Mouse (Mus musculus): ENCODE measurements around the gene Xpr1. TPM values are rescaled to one million over a fixed set of nuclear protein-coding genes. Genes with fewer than 3 reads are reported as not detected.

Xpr1 gene
- 10 to 100 TPM; 47.8 to 56.6 (median 50.9) TPM for total RNA-seq (2022)

DNA sequence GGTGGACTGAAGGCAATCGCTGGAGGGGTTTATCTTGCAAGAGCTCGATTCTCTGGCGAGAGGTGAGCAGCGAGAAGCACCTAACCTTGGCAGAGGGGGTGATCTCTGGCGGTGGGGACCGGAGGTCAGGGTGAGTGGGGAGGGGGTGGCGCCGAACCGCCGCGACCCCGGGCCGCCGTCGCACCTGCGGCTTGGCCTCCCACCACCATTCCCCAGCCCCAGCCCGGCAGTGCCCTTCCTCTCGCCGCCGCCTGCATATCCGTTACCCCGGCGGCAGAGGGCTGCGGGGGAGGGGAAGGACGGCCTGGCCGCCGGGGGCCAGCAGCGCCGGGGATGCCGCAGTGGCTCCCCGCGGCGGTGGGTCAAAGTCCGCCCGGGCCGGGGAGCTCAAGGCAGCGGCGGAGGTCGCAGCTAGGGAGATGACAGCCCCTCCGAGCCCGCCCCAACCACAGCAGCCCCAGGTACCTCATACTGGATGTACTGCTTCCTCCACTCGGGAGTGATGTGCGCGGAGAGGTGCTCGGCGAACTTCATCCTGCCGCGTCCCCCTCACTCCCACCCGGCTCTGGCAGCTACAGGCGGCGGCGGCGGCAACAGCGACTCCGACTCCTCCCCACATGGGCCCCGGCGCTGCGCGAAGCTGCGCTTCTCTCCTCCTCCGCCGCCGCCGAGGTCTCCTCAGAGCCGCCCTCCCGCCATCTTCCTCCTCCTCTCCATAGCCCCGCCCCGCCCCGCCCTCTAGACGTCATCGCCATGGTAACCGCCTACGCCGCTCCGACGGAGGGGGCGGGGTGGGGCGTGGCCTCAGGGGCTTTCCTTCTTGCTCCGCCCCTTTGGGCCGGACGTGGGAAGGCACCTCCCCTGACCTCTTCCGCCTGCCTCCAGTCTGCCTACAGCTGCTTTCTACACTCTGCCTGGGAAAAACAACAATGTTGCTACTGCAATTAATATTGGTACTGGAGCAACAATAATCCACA, at the start of gene Xpr1:
Gene Xpr1, minus strand, starts transcription at position 715 of the 977 bp plus-strand sequence.
- DNase-seq = peak; percentile 92

- DNase-seq = no peak
These were observed 46.2 kb upstream of the Xpr1 start for GRCm38 (mm10) chr1:155463442-155463841.

DNA sequence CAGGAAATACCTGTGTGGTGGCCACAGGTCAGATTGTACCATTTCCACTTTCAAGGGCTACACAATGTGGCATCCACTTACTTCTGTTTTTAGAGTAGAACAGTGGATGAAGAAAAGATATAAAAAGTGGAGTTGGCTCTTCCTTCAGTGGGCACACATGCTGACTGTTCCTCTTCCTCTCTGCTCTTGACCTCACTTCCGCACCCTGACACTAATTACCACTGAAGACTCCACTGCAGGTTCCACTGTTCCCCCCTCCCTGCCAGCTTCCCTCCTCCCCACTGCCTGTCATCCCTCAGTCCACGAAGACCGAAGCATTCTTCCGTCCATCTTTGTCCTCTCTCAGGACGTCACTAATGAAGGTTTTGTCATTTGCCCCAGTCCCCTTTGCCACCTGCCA, 45.4 kb upstream of the Xpr1 start:
- no peak for DNase-seq

- no peak for DNase-seq
These were observed 40.3 kb upstream of the Xpr1 start for GRCm38 (mm10) chr1:155457532-155457931.

GRCm38 (mm10) chr1:155453180-155453579, 36.0 kb upstream of the Xpr1 start:
- no peak for DNase-seq

DNA sequence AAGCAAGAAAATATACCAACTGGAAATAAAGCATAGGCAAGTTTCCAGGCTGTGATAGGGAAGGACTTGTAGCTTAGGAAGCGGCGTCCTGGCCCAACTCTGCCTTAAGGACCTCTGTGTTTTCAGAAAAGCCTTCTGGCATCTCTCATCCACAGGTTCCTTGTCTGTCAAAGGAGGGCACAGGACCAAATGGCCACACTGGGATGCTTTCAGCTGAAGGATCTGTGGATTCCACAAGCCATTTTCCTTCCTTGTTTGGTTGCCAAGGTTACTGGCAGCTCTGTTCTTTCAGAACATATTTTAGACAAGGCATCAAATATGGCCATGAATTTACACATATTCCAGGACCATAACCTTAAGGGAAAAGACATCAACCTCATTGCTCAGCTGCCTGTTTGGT, 31.7 kb upstream of the Xpr1 start:
- DNase-seq = no peak

GRCm38 (mm10) chr1:155447277-155447676, 30.1 kb upstream of the Xpr1 start:
- DNase-seq = no peak

GRCm38 (mm10) chr1:155443115-155443514, 25.9 kb upstream of the Xpr1 start:
- no peak for DNase-seq

- no peak for DNase-seq
These were observed 25.3 kb upstream of the Xpr1 start for GRCm38 (mm10) chr1:155442521-155443001.

DNA sequence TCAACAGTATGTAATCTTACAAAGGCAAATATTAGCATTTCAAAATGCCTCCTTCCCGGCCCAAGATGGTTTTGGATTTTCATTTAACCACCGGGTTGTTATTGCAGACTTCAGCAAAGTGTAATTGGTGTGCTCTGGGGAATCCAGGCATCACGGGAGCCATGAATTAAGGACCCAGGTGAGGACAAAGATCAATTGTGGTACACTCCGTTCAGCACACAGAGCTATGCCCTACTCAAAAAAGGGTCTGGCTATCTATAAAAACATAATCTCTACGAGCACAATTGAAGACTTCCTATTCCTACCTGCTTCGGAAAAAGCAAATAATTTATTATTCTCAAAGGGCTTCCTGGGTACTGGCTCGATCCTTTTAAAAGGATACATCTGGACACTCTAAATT, 22.3 kb upstream of the Xpr1 start:
- no peak for DNase-seq

GRCm38 (mm10) chr1:155438525-155438924, 21.3 kb upstream of the Xpr1 start:
- no peak for DNase-seq

- no peak for DNase-seq
These were observed 12.1 kb upstream of the Xpr1 start for GRCm38 (mm10) chr1:155429304-155429703.

DNA sequence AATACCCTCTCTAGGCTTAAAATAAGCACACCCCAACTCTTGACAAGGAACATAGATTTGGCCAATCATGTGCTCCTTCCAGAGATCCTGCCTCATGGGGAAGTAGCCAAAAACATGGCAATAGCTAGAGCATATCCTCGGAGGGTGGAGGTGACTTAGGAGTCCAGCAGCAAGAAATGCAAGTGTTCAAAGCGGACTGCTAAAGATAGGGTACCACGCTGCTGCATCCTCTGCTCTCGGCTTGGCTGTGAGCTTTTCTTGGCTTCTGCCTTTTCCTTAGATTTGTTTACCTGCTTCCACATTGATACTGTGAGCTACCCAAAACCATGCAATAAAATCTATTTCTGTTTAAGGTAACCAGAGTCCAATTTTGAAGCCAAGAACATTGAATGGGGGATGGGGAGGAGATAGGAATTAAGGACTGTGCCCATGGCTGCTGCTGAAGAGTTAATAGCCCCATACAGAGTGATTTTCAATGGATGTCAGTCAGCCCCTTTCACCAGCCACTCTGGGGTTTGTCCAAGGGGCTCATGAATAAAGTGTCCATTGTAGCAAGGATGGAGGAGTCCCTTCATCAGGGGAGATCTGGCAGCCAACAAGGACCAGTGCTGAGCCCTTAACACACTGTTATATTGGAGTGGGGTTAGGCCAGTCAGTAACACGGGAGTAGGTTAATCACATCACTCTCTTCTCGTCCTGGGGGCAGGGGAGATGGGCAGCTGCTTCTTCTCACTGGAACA, 10.1 kb upstream of the Xpr1 start:
- no peak for DNase-seq

GRCm38 (mm10) chr1:155425743-155426315, 8.6 kb upstream of the Xpr1 start:
- no peak for DNase-seq

DNA sequence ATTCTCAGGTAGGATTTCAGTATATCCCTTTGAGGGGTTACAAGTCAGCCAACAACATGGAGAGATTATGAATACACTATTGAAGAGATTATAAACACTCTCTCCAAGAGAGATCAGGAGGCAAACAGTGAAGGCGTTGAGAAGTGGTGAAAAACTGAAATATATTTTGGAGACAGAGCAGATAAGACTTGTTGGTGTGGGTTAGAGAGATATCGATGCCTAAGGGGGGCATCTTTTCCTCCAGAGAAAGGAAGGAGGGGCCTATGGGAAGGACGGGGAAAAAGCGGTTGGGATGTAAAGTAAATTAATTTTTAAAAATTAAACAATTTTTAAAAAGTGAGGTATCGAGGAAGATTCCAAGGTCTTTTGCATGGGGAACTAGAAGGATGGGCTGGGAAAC, 8.1 kb upstream of the Xpr1 start:
- no peak for DNase-seq

DNA sequence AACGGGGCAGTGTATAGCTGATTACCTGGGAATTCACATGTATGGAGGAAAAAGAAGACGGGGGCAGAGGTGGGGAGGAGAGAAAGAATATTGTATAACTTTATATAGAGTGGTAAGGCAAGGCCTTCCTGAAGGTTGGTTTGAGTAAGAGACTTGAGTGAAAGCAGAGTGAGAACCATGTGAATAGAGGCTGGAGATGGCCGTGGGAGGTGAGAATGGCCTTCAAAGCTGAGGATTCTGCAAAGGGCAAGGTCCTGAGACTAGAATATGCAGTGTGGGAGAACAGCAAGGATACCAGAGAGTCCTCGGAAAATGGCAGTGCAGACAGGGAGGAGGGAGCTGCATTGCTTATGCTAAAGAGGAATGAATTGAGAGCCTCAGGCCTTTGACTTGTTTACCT, 6.6 kb upstream of the Xpr1 start:
- peak; percentile 50 for DNase-seq

DNA sequence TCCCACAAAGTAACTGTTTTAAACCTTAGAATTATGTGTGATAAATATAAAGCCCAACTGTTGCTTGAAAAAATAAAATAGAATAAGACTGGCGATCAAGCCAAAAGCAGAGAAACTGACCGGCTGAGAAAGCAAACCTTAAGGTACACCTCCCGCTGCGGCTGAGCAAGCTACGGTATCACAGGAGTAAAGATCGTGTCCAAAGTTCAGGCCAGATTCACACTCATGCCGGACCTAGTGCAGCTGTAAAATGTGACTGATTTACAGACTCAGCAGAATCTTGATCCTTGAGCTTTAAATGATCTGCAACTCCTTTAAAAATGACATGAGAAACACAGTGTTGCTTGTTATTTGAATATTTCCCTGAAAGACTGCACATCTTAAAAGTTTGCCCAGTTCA, 4.8 kb upstream of the Xpr1 start:
- DNase-seq = no peak

DNA sequence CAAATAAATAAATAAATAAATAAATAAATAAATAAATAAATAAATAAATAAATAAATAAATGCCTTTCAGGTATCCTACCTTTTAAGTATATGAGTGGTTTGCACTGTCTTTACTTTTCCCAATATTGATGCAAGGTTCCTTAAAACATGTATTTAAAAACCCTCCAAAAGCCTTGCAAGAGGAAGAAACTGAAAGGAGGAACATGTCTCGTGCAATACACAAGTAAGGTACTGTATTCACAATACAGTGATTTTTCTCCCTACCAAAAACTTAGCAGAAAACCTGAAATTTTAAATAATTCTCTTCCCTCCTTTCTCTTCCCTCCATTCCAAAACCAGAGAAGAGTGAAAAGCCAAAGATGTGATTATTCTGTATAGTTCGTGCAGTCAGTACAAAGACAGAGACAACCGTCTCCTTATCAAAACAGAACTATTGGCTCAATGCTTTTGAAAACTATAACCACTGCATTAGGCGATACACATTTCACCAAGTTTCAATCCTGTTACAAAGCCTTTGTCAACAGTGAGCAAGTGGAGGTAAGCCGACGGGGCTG, 991 bp downstream of the Xpr1 start:
- DNase-seq = no peak

GRCm38 (mm10) chr1:155415421-155415820, 1.8 kb downstream of the Xpr1 start:
- DNase-seq = no peak

GRCm38 (mm10) chr1:155412705-155413104, 4.5 kb downstream of the Xpr1 start:
- no peak for DNase-seq

- DNase-seq = no peak
These were observed 8.6 kb downstream of the Xpr1 start for GRCm38 (mm10) chr1:155408577-155408966.

- no peak for DNase-seq
These were observed 9.3 kb downstream of the Xpr1 start for GRCm38 (mm10) chr1:155407697-155408576.
